Mouse (Mus musculus): ENCODE results near the gene Olfr101.

DNA sequence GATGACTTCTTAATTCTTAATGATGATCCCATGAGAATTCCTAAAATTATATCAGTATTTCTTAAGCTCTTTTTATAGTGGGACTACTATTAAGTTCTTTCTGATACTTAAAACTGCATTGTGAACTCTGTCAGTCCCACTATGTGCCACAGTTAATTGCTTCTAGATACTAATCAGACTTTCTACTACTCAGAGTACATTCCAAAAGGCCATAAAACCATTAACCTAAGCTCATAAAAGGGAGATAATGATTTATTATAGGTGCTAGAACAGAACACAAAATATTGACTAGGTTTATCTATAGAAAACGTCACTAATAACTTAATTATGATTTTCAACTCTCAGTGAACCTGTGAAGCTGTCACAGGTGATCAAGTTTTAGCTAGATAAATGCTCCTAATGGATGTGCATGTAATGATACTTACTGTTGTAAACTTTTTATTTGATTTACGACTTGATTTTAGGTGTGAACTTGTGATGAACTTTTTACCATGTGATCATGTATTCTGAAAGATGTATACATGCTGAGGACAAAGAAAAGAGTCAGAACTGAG, 6.1 kb upstream of the Olfr101 start:
- no peak for TF ChIP-seq CTCF (IDR thresholded peaks at IDR 0.05; ENCODE audit: extremely low read depth, insufficient read length, insufficient replicate concordance, low read depth, low read length)
- TF ChIP-seq POLR2A (IDR thresholded peaks at IDR 0.05; ENCODE audit: low read depth, low read length): no peak

All from small intestine, adult 2 months (tissue).